ENCODE assay signal across 8 mouse cellular contexts in genomic region chr7:49246240-49246578, GRCm38 (mm10).
A peak's percentile ranks its signal among the peaks of the same experiment; 100 is the strongest.
DNase-seq lines count a peak whose midpoint lies in the region; ATAC-seq and TF ChIP-seq lines count a peak whose summit lies in the region.

No protein-coding gene starts in this region.

- 0% methylated on average over 30 of the region's 31 CpGs for WGBS in embryonic facial prominence, embryonic 11.5 days
- 1% methylated on average over 31 of the region's 31 CpGs for WGBS in intestine, embryonic 15.5 days

- TF ChIP-seq CTCF in layer of hippocampus, adult 2 months (conservative IDR thresholded peaks at IDR 0.05), result no peak

- H3K9me3 ChIP-seq in embryonic facial prominence, embryonic 11.5 days (replicated peaks; ENCODE audit: control insufficient read depth, low read length), result no peaks in the 10 kb centered on the region
- H3K9me3 ChIP-seq in intestine, embryonic 15.5 days, result no peaks in the 10 kb centered on the region

- H3K27ac ChIP-seq in layer of hippocampus, adult 2 months, result peak overlapping the region; percentile 91
- H3K27ac ChIP-seq in embryonic facial prominence, embryonic 11.5 days (replicated peaks; ENCODE audit: low read depth, low read length), result no peak overlapping the region
- peak overlapping the region; percentile 7 for H3K27ac ChIP-seq in intestine, embryonic 15.5 days

- peaks cover 28% of the 10 kb centered on the region for H3K27me3 ChIP-seq in embryonic facial prominence, embryonic 11.5 days (ENCODE audit: control insufficient read depth, insufficient read depth, low read length)
- peaks cover 15% of the 10 kb centered on the region; the same call in 1 of the 2 replicates for H3K27me3 ChIP-seq in intestine, embryonic 15.5 days (replicated peaks)
- no peaks in the 10 kb centered on the region for H3K27me3 ChIP-seq in myocyte (ENCODE audit: control insufficient read depth, insufficient read depth, insufficient read length)

- H3K9ac ChIP-seq in embryonic facial prominence, embryonic 11.5 days (replicated peaks; ENCODE audit: low read length), result peak overlapping the region; percentile 46
- peak overlapping the region; percentile 66 for H3K9ac ChIP-seq in intestine, embryonic 15.5 days

- TF ChIP-seq POLR2A in myocyte (IDR thresholded peaks at IDR 0.05; ENCODE audit: insufficient read length, low read depth), result no peak

- no peaks in the 10 kb centered on the region for H3K36me3 ChIP-seq in embryonic facial prominence, embryonic 11.5 days (replicated peaks; ENCODE audit: control insufficient read depth, insufficient read depth, low read depth, low read length)
- no peaks in the 10 kb centered on the region for H3K36me3 ChIP-seq in intestine, embryonic 15.5 days
- no peaks in the 10 kb centered on the region for H3K36me3 ChIP-seq in myocyte (ENCODE audit: control insufficient read depth, insufficient read depth)

- peak overlapping the region; percentile 80 for H3K4me3 ChIP-seq in layer of hippocampus, adult 2 months
- peak overlapping the region; percentile 38 for H3K4me3 ChIP-seq in embryonic facial prominence, embryonic 11.5 days (ENCODE audit: low read depth, low read length)
- H3K4me3 ChIP-seq in intestine, embryonic 15.5 days (replicated peaks), result peak overlapping the region; percentile 61
- H3K4me3 ChIP-seq in myocyte, result peak overlapping the region; percentile 34

- peaks cover 3% of the 10 kb centered on the region; the same call in 1 of the 2 replicates for H3K4me1 ChIP-seq in embryonic facial prominence, embryonic 11.5 days (ENCODE audit: control insufficient read depth, insufficient read depth, low read length)
- H3K4me1 ChIP-seq in intestine, embryonic 15.5 days (replicated peaks), result peaks cover 33% of the 10 kb centered on the region

- ATAC-seq in embryonic facial prominence, embryonic 11.5 days (replicated peaks; ENCODE audit: insufficient number of reproducible peaks, low FRiP score, low TSS enrichment, low read depth), result no peak
- ATAC-seq in intestine, embryonic 15.5 days, result peak; percentile 54; the same call in 1 of the 2 replicates
- no peak for ATAC-seq in CD4-positive, CD25-positive, alpha-beta regulatory T cell, adult 4 months

- no peak for DNase-seq in layer of hippocampus, adult 2 months (ENCODE audit: low spot score in 2 of 2)
- DNase-seq in layer of hippocampus, adult 18-20 months (ENCODE audit: low spot score in 2 of 2), result no peak
- no peak for DNase-seq in embryonic facial prominence, embryonic 11.5 days (ENCODE audit: low spot score)
- no peak for DNase-seq in ovary, postnatal 36 days (ENCODE audit: low spot score)
- no peak for DNase-seq in T-cell, adult 2 months (ENCODE audit: low spot score)

- peak overlapping the region; percentile 3 for H3ac ChIP-seq in myocyte (ENCODE audit: control insufficient read depth, insufficient read length)

- no peaks in the 10 kb centered on the region for H3K79me2 ChIP-seq in myocyte (ENCODE audit: control insufficient read depth, insufficient read depth)

- peak overlapping the region; percentile 97 for H3K4me2 ChIP-seq in embryonic facial prominence, embryonic 11.5 days (ENCODE audit: low read depth, low read length)
- H3K4me2 ChIP-seq in intestine, embryonic 15.5 days (replicated peaks), result peak overlapping the region; percentile 99
- peak overlapping the region; percentile 97 for H3K4me2 ChIP-seq in myocyte (ENCODE audit: low read depth)

TF ChIP-seq in myocyte, 11 proteins besides CTCF, POLR2A, EP300 and RAD21:
- TF ChIP-seq MYOG (IDR thresholded peaks at IDR 0.05; ENCODE audit: control insufficient read depth in 1 of 3, insufficient read depth in 1 of 3, insufficient read length in 2 of 3, low read depth in 2 of 3) (no peak), REST (IDR thresholded peaks at IDR 0.05; ENCODE audit: insufficient read depth, insufficient read length) (no peak), MAX (IDR thresholded peaks at IDR 0.05; ENCODE audit: low read depth) (no peak), POLR2AphosphoS2 (IDR thresholded peaks at IDR 0.05; ENCODE audit: insufficient read length, low read depth) (no peak), TCF3 (IDR thresholded peaks at IDR 0.05; ENCODE audit: insufficient read length, low read depth) (no peak), E2F4 (IDR thresholded peaks at IDR 0.05; ENCODE audit: insufficient read depth) (no peak), CEBPB (IDR thresholded peaks at IDR 0.05; ENCODE audit: insufficient read depth, poor library complexity, severe bottlenecking) (no peak), TCF12 (IDR thresholded peaks at IDR 0.05; ENCODE audit: insufficient read depth, poor library complexity, severe bottlenecking) (no peak), USF1 (IDR thresholded peaks at IDR 0.05; ENCODE audit: low read depth) (no peak), SRF (IDR thresholded peaks at IDR 0.05; ENCODE audit: control insufficient read depth, insufficient read length, low read depth) (no peak), MYOD1 (IDR thresholded peaks at IDR 0.05; ENCODE audit: control insufficient read depth in 1 of 3, insufficient read length in 2 of 3, low read depth in 2 of 3) (no peak)
